Mouse (Mus musculus) CH12.LX (cell line): ENCODE data around the gene Zfp768.

Experiments
- BHLHE40 ChIP-seq: IDR thresholded peaks from 2 replicates; pipeline ENCODE4 v1.6.1; 2011; ENCODE audit warnings: mild to moderate bottlenecking, low read depth, low read length, improper control_type of control experiment
- CTCF ChIP-seq, 2 experiments: IDR thresholded peaks in 1 of 2; conservative IDR thresholded peaks in 1 of 2; 2 replicates each; pipeline ENCODE4 v1.5.1; 2011 to 2012; ENCODE audit warnings: low read depth in 2 of 2, low read length in 2 of 2, improper control_type of control experiment in 1 of 2, inconsistent platforms in 1 of 2, mild to moderate bottlenecking in 1 of 2, moderate library complexity in 1 of 2
- EP300 ChIP-seq: IDR thresholded peaks from 2 replicates; pipeline ENCODE4 v1.6.1; 2011; ENCODE audit warnings: low read length, improper control_type of control experiment
- JUND ChIP-seq: conservative IDR thresholded peaks from 2 replicates; pipeline ENCODE4 v1.6.1; 2011; ENCODE audit warnings: low read depth, low read length, improper control_type of control experiment
- MAFK ChIP-seq: IDR thresholded peaks from 2 replicates; pipeline ENCODE4 v1.6.1; 2011; ENCODE audit warnings: low read length, improper control_type of control experiment; ENCODE audit not compliant: insufficient replicate concordance
- MAX ChIP-seq: IDR thresholded peaks from 2 replicates; pipeline ENCODE4 v1.6.1; 2011; ENCODE audit warnings: low read length, improper control_type of control experiment
- MXI1 ChIP-seq: IDR thresholded peaks from 2 replicates; pipeline ENCODE4 v1.6.1; 2011; ENCODE audit warnings: mild to moderate bottlenecking, low read depth, low read length, improper control_type of control experiment
- NRF1 ChIP-seq: IDR thresholded peaks from 2 replicates; pipeline ENCODE4 v1.6.1; 2014; ENCODE audit warnings: low read depth, mild to moderate bottlenecking, inconsistent platforms, low read length, improper control_type of control experiment, moderate library complexity
- POLR2A ChIP-seq: IDR thresholded peaks from 2 replicates; pipeline ENCODE4 v1.6.1; 2011; ENCODE audit warnings: low read depth, mild to moderate bottlenecking, improper control_type of control experiment, low read length
- RAD21 ChIP-seq: IDR thresholded peaks from 2 replicates; pipeline ENCODE4 v1.6.1; 2011; ENCODE audit warnings: low read depth, mild to moderate bottlenecking, low read length, improper control_type of control experiment, moderate library complexity
- RCOR1 ChIP-seq: conservative IDR thresholded peaks from 2 replicates; pipeline ENCODE4 v1.6.1; 2012; ENCODE audit warnings: low read depth, mild to moderate bottlenecking, inconsistent platforms, low read length, improper control_type of control experiment
- TCF12 ChIP-seq: IDR thresholded peaks from 2 replicates; pipeline ENCODE4 v1.6.1; 2014; ENCODE audit warnings: low read depth, mild to moderate bottlenecking, inconsistent platforms, low read length, improper control_type of control experiment
- USF1 ChIP-seq: IDR thresholded peaks from 2 replicates; pipeline ENCODE4 v1.6.1; 2014; ENCODE audit warnings: low read depth, mild to moderate bottlenecking, inconsistent platforms, low read length, improper control_type of control experiment
- ZC3H11A ChIP-seq: IDR thresholded peaks from 2 replicates; pipeline ENCODE4 v1.6.1; 2012; ENCODE audit warnings: low read depth, mild to moderate bottlenecking, inconsistent platforms, low read length, improper control_type of control experiment

DNA sequence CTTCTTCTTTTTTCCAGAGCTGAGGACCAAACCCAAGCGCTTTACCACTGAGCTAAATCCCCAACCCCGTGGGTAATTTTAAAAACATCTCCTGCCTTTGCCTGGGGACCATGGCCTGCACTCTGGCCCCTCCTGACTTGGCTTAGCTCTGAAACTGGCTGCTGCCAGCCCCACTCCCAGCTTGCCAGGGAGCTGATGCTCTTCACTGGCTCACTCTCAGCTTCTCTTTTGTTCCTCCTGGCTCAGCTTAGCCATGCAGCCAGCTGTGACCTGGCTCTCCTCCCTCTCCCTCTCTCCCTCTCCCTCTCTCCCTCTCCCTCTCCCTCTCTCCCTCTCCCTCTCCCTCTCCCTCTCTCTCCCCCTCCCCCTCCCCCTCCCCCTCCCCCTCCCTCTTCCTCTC is 18.7 kb downstream of the Zfp768 start:
- TF ChIP-seq CTCF (conservative IDR thresholded peaks at IDR 0.05 in 1 of 2, IDR thresholded peaks at IDR 0.05 in 1 of 2; ENCODE audit: low read depth in 2 of 2, low read length in 2 of 2) (no peak), EP300 (no peak), POLR2A (no peak), NRF1 (no peak), TCF12 (no peak), JUND (no peak), MAX (no peak), USF1 (no peak), MAFK (no peak), RAD21 (no peak), MXI1 (no peak), ZC3H11A (no peak), RCOR1 (no peak), BHLHE40 (no peak)
